Mouse (Mus musculus) testis, adult 2 months (tissue): ENCODE data around the gene Pole4.

Experiments used
- CTCF ChIP-seq: fragments of 200-500 bp; IDR thresholded peaks from 2 replicates; pipeline ENCODE4 v1.5.1; 2012; ENCODE audit warnings: low read depth, mild to moderate bottlenecking, inconsistent platforms, low read length, moderate library complexity; ENCODE audit not compliant: control insufficient read depth, insufficient read depth, insufficient replicate concordance
- POLR2A ChIP-seq: fragments of 200-500 bp; IDR thresholded peaks from 2 replicates; pipeline ENCODE4 v1.6.1; 2012; ENCODE audit warnings: low read depth, mild to moderate bottlenecking, inconsistent platforms, low read length, moderate library complexity; ENCODE audit not compliant: control insufficient read depth

DNA sequence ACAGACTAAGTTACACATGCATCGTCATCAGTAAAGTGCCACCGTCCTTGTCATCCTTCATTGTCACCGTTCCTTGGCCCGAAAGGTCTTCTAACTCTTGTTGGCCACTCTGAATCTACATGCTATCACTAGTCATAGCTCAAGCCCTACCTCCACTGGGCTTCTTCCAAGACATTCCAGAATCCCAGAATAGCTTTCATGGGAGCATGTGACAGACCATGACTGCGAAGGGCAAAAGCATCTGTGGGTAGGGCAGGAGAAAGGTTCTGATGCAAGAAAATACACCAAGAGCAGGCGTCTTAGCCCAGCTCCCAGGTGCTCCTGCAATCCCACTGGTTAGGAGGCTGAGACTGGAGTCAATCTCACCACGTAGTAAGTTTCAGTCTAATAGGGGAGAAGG is 46.6 kb upstream of the Pole4 start:
- no peak for TF ChIP-seq POLR2A
- TF ChIP-seq CTCF = no peak
